Mouse (Mus musculus): Measurements from ENCODE around the gene Kif26a. TPM values are rescaled to one million over a fixed set of nuclear protein-coding genes. Genes with fewer than 3 reads are reported as not detected.
A peak's percentile ranks its signal among the peaks of the same experiment; 100 is the strongest.

Kif26a gene
- polyA plus RNA-seq, 1 experiment from 2014 or later = 3.9 TPM

- Histone ChIP-seq H3K4me3 (no peak overlapping the region), H3K36me3 (peaks cover 49% of the 10 kb centered on the region), H3K27ac (peak overlapping the region; percentile 86), H3K9me3 (replicated peaks) (no peaks in the 10 kb centered on the region), H3K4me1 (peaks cover 76% of the 10 kb centered on the region), H3K27me3 (ENCODE audit: low read depth, poor library complexity, severe bottlenecking) (no peaks in the 10 kb centered on the region)
- DNase-seq (ENCODE audit: low spot score) = no peak
- WGBS = 54% methylated on average over 16 of the region's 16 CpGs
Observed at GRCm38 (mm10) chr12:112155218-112156051, 9.4 kb downstream of the Kif26a start.

GRCm38 (mm10) chr12:112156804-112157203 lies 10.8 kb downstream of the Kif26a start:
- Histone ChIP-seq H3K4me1 (peaks cover 71% of the 10 kb centered on the region), H3K36me3 (peaks cover 62% of the 10 kb centered on the region), H3K4me3 (no peak overlapping the region), H3K27me3 (ENCODE audit: low read depth, poor library complexity, severe bottlenecking) (no peaks in the 10 kb centered on the region), H3K9me3 (replicated peaks) (no peaks in the 10 kb centered on the region), H3K27ac (peak overlapping the region; percentile 86)
- no peak for DNase-seq (ENCODE audit: low spot score)
- 73% methylated on average over 6 of the region's 6 CpGs for whole genome bisulfite sequencing

- no peaks in the 10 kb centered on the region for H3K27me3 ChIP-seq (ENCODE audit: low read depth, poor library complexity, severe bottlenecking)
- H3K36me3 ChIP-seq = peaks cover 59% of the 10 kb centered on the region
- H3K4me3 ChIP-seq = no peak overlapping the region
- H3K9me3 ChIP-seq (replicated peaks) = no peaks in the 10 kb centered on the region
- DNase-seq (ENCODE audit: low spot score) = no peak
- 64% methylated on average over 8 of the region's 8 CpGs for WGBS
- peaks cover 69% of the 10 kb centered on the region for H3K4me1 ChIP-seq
- no peak overlapping the region for H3K27ac ChIP-seq
Observed at GRCm38 (mm10) chr12:112158246-112158645, 12.2 kb downstream of the Kif26a start.

- Histone ChIP-seq H3K4me1 (peaks cover 69% of the 10 kb centered on the region), H3K36me3 (peaks cover 63% of the 10 kb centered on the region), H3K27me3 (ENCODE audit: low read depth, poor library complexity, severe bottlenecking) (no peaks in the 10 kb centered on the region), H3K9me3 (replicated peaks) (no peaks in the 10 kb centered on the region), H3K4me3 (no peak overlapping the region), H3K27ac (no peak overlapping the region)
- DNase-seq (ENCODE audit: low spot score) = no peak
Observed at GRCm38 (mm10) chr12:112158784-112159183, 12.8 kb downstream of the Kif26a start.

- H3K36me3 ChIP-seq = peaks cover 58% of the 10 kb centered on the region
- H3K4me3 ChIP-seq = no peak overlapping the region
- H3K27ac ChIP-seq = 0 out of 2 replicates have a peak overlapping the region, but pooled peaks have one; percentile 14
- H3K9me3 ChIP-seq (replicated peaks) = no peaks in the 10 kb centered on the region
- H3K27me3 ChIP-seq (ENCODE audit: low read depth, poor library complexity, severe bottlenecking) = 0 out of 2 replicates have a peak, but pooled peaks cover 5% of the 10 kb centered on the region
- 45% methylated on average over 16 of the region's 16 CpGs for WGBS
- H3K4me1 ChIP-seq = peaks cover 55% of the 10 kb centered on the region
- no peak for DNase-seq (ENCODE audit: low spot score)
Observed at GRCm38 (mm10) chr12:112163981-112164839, 18.2 kb downstream of the Kif26a start.

DNA sequence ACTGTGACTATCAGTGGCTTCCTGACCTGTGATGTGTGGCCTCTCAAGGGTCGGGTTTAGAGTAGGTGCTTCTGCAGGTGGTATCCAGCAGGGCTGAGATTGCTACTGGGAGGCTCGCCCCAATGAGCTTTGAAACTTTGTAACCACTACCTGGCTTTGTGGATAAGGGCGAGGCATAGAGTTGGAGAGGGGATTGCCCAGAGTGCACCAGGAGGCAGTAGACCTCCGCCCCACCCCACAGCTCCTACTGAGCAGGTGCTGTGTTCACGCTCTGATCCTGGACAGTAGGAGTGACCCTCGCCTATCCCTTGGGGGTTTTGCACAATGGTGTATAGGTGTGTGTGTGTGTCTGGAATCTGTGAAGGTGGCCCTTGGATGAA lies 18.8 kb downstream of the Kif26a start:
- WGBS = 82% methylated on average over 6 of the region's 6 CpGs
- 0 out of 2 replicates have a peak overlapping the region, but pooled peaks have one; percentile 14 for H3K27ac ChIP-seq

DNA sequence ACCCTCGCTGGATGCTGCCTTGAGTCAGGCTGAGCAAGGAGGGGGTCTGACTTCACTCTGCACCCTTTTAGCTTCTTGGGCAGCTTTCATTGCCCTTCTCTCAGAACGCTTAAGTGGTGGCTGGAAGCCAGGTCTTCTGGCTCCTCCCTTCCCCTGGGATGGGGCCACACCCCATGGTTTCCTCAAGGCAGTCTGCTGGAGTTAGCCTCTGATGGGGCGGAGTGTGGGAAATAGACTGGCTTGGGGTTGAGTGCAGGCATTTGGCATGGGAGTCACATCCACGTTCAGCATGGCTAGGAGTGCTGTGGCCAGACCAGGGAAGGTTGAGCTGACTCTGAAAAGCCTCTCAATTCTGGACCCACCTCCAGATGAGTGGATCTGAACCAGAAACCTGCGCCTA lies 23.2 kb downstream of the Kif26a start:
- Histone ChIP-seq H3K36me3 (peaks cover 52% of the 10 kb centered on the region), H3K27ac (no peak overlapping the region), H3K27me3 (ENCODE audit: low read depth, poor library complexity, severe bottlenecking) (0 out of 2 replicates have a peak, but pooled peaks cover 5% of the 10 kb centered on the region)

More for the DNA sequence above, 18.8 kb downstream of the Kif26a start:
- Histone ChIP-seq H3K36me3 (peaks cover 58% of the 10 kb centered on the region), H3K4me3 (no peak overlapping the region), H3K4me1 (peaks cover 61% of the 10 kb centered on the region), H3K27me3 (ENCODE audit: low read depth, poor library complexity, severe bottlenecking) (0 out of 2 replicates have a peak, but pooled peaks cover 5% of the 10 kb centered on the region), H3K9me3 (replicated peaks) (no peaks in the 10 kb centered on the region)
- no peak for DNase-seq (ENCODE audit: low spot score)

DNA sequence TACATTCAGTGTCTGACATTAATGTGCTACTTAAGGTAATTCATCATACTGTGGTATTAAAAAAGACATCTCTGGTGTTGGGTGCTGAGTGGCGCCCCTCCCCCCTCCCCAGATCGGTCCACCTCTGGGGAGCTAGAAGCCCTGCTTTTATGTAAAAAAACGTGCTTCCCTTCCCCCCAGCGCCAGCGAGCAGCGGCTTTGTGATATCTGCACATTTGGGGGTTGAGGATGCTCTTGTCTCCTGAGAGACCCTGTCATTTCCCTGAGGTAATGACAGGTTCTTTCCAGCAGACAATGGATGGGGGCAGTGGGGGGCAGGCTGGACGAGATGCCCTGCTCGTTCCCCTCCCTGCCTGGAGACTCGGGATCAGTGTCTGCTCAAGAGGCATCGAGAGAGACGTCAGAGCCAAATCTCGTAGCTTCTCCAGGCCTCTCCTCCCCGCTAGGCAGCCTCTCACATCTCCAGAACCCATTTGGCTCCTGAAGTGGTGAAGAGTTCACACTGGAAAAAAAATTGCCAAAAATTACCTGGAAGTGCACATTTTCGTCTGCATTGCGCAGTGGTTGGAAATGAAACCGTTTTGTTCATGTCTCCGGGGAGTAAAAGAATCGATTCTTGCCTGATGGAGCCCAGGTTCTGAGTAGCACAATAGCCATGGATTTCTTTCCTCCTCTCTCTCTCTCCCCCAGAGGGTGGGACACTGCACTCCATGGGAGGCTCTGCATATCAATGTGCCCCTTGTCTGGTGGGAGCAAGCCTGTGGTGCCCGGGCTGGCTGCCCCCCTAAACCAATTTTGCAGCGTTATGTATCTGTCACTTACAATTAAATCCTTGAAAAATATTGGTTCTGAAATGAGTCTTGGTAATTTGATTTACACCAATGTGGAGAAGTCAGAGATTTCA lies 24.9 kb downstream of the Kif26a start:
- H3K9me3 ChIP-seq (replicated peaks) = no peaks in the 10 kb centered on the region
- H3K27ac ChIP-seq = no peak overlapping the region
- peaks cover 63% of the 10 kb centered on the region for H3K36me3 ChIP-seq
- peaks cover 61% of the 10 kb centered on the region for H3K4me1 ChIP-seq
- H3K4me3 ChIP-seq = no peak overlapping the region
- H3K27me3 ChIP-seq (ENCODE audit: low read depth, poor library complexity, severe bottlenecking) = 0 out of 2 replicates have a peak, but pooled peaks cover 5% of the 10 kb centered on the region
- no peak for DNase-seq (ENCODE audit: low spot score)
- 38% methylated on average over 20 of the region's 20 CpGs for WGBS

More for the DNA sequence above, 23.2 kb downstream of the Kif26a start:
- peaks cover 71% of the 10 kb centered on the region for H3K4me1 ChIP-seq
- no peak for DNase-seq (ENCODE audit: low spot score)
- no peaks in the 10 kb centered on the region for H3K9me3 ChIP-seq (replicated peaks)
- 70% methylated on average over 5 of the region's 5 CpGs for WGBS
- H3K4me3 ChIP-seq = no peak overlapping the region

DNA sequence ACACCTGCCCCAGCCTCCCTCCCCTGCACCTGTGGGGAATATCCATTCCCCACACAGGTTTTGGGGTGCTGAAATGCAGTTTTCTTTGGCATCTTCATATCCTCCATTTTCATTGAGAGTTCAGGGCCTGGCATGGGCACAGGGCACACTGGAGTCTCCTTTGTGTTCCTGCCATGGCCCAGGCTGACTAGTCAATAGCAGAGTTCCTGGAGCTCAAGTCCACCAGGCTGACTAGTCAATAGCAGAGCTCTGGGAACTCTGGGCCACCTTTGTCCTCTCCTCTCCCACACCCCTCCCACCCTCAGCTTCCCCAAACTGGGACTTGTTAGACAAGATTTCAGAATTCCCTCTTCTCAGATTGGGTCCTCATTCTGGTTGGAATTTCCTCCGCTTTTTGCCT lies 25.6 kb downstream of the Kif26a start:
- WGBS = 94% methylated on average over 1 of the region's 1 CpGs
- Histone ChIP-seq H3K36me3 (peaks cover 67% of the 10 kb centered on the region), H3K4me3 (no peak overlapping the region), H3K27ac (no peak overlapping the region), H3K27me3 (ENCODE audit: low read depth, poor library complexity, severe bottlenecking) (0 out of 2 replicates have a peak, but pooled peaks cover 5% of the 10 kb centered on the region), H3K9me3 (replicated peaks) (no peaks in the 10 kb centered on the region), H3K4me1 (peaks cover 58% of the 10 kb centered on the region)
- no peak for DNase-seq (ENCODE audit: low spot score)

- Histone ChIP-seq H3K27me3 (ENCODE audit: low read depth, poor library complexity, severe bottlenecking) (0 out of 2 replicates have a peak, but pooled peaks cover 5% of the 10 kb centered on the region), H3K27ac (no peak overlapping the region), H3K9me3 (replicated peaks) (no peaks in the 10 kb centered on the region), H3K36me3 (peaks cover 70% of the 10 kb centered on the region), H3K4me1 (peaks cover 61% of the 10 kb centered on the region), H3K4me3 (no peak overlapping the region)
- 62% methylated on average over 8 of the region's 8 CpGs for WGBS
- DNase-seq (ENCODE audit: low spot score) = no peak
Observed at GRCm38 (mm10) chr12:112172214-112172613, 26.2 kb downstream of the Kif26a start.

- 95% methylated on average over 19 of the region's 19 CpGs for WGBS
- H3K4me3 ChIP-seq = no peak overlapping the region
- no peak for DNase-seq (ENCODE audit: low spot score)
- peaks cover 79% of the 10 kb centered on the region for H3K36me3 ChIP-seq
- H3K4me1 ChIP-seq = peaks cover 38% of the 10 kb centered on the region
- H3K27ac ChIP-seq = peak overlapping the region; percentile 25
- H3K9me3 ChIP-seq (replicated peaks) = no peaks in the 10 kb centered on the region
- no peaks in the 10 kb centered on the region for H3K27me3 ChIP-seq (ENCODE audit: low read depth, poor library complexity, severe bottlenecking)
Observed at GRCm38 (mm10) chr12:112177679-112178078, 31.7 kb downstream of the Kif26a start.

GRCm38 (mm10) chr12:112179687-112180086 lies 33.7 kb downstream of the Kif26a start:
- Histone ChIP-seq H3K36me3 (peaks cover 59% of the 10 kb centered on the region), H3K27me3 (ENCODE audit: low read depth, poor library complexity, severe bottlenecking) (no peaks in the 10 kb centered on the region), H3K9me3 (replicated peaks) (no peaks in the 10 kb centered on the region), H3K4me1 (peaks cover 43% of the 10 kb centered on the region), H3K4me3 (no peak overlapping the region), H3K27ac (peak overlapping the region; percentile 33; the same call in 1 of the 2 replicates)
- WGBS = 94% methylated on average over 13 of the region's 13 CpGs
- no peak for DNase-seq (ENCODE audit: low spot score)
